Mouse (Mus musculus) ES-E14 (cell line): ENCODE data around the gene Naglu. TPM values are rescaled to one million over a fixed set of nuclear protein-coding genes. Genes with fewer than 3 reads are reported as not detected.

Source experiments
- DNase-seq: peaks from one replicate; pipeline ENCODE4 v3.0.0-alpha.2; 2013; ENCODE audit warnings: low read depth, low spot score
- H3K27ac ChIP-seq: 2 replicates; pipeline ENCODE4 v1.5.1; 2012; ENCODE audit warnings: low read depth, mild to moderate bottlenecking, low read length, moderate library complexity, mixed read lengths; ENCODE audit not compliant: poor library complexity, insufficient read depth, severe bottlenecking
- H3K36me3 ChIP-seq: 2 replicates; pipeline ENCODE4 v1.6.1; 2012; ENCODE audit warnings: mild to moderate bottlenecking, low read length, moderate library complexity, mixed read lengths; ENCODE audit not compliant: control insufficient read depth, poor library complexity, insufficient read depth, severe bottlenecking
- H3K4me1 ChIP-seq, 2 experiments: fragments of 150-350 bp in 1 of 2; sonication (generic) in 1 of 2; 2 replicates each; pipeline ENCODE4 v1.6.1; 2012; ENCODE audit warnings: low read length in 2 of 2, mild to moderate bottlenecking in 1 of 2, mixed read lengths in 1 of 2; ENCODE audit not compliant: control insufficient read depth in 2 of 2, insufficient read depth in 2 of 2, poor library complexity in 1 of 2
- H3K4me3 ChIP-seq, 2 experiments: fragments of 150-350 bp in 1 of 2; sonication (generic) in 1 of 2; 2 replicates each; pipeline ENCODE4 v1.5.1; 2012; ENCODE audit warnings: low read length in 2 of 2, low read depth in 1 of 2, mild to moderate bottlenecking in 1 of 2, mixed read lengths in 1 of 2; ENCODE audit not compliant: insufficient read depth in 1 of 2, poor library complexity in 1 of 2, severe bottlenecking in 1 of 2
- H3K9ac ChIP-seq: 2 replicates; pipeline ENCODE4 v1.6.1; 2012; ENCODE audit warnings: low read depth, mild to moderate bottlenecking, low read length, mixed read lengths; ENCODE audit not compliant: poor library complexity, insufficient read depth, severe bottlenecking
- H3K9me3 ChIP-seq: fragments of 150-350 bp; sonication (generic); 2 replicates; pipeline ENCODE4 v1.6.1; 2012; ENCODE audit warnings: low read depth, mild to moderate bottlenecking, low read length; ENCODE audit not compliant: control insufficient read depth, insufficient read depth
- CHD2 ChIP-seq: IDR thresholded peaks from 2 replicates; pipeline ENCODE4 v1.6.1; 2014; ENCODE audit warnings: mild to moderate bottlenecking, low read depth, low read length, inconsistent platforms
- HCFC1 ChIP-seq: IDR thresholded peaks from 2 replicates; pipeline ENCODE4 v1.6.1; 2012; ENCODE audit warnings: low read length, inconsistent platforms, borderline replicate concordance; ENCODE audit not compliant: insufficient read depth
- MAFK ChIP-seq: IDR thresholded peaks from 2 replicates; pipeline ENCODE4 v1.6.1; 2014; ENCODE audit warnings: mild to moderate bottlenecking, low read depth, low read length, inconsistent platforms; ENCODE audit not compliant: insufficient read depth
- ZC3H11A ChIP-seq: IDR thresholded peaks from 2 replicates; pipeline ENCODE4 v1.6.1; 2012; ENCODE audit warnings: low read depth, mild to moderate bottlenecking, inconsistent platforms, low read length, borderline replicate concordance
- ZNF384 ChIP-seq: IDR thresholded peaks from 2 replicates; pipeline ENCODE4 v1.6.1; 2012; ENCODE audit warnings: low read depth, low read length, inconsistent platforms
- in situ Hi-C, 2 experiments: fragments of 600-800 bp; cut with MboI; formaldehyde crosslinking; loops; one replicate each; pipeline ENCODE4 v1.15.1; 2025; ENCODE audit warnings: low sequenced_read_pairs in 2 of 2, inconsistent platforms in 1 of 2; ENCODE audit not compliant: unreplicated experiment in 2 of 2
- total RNA-seq: library from RNA; depleted of rRNA; stranded (reverse); fragments of 300-350 nt; gene quantifications from 2 replicates; pipeline ENCODE4 v1.2.3, GENCODE M21; 2012

Gene Naglu
- total RNA-seq, 1 experiment: 4.7 TPM

DNA sequence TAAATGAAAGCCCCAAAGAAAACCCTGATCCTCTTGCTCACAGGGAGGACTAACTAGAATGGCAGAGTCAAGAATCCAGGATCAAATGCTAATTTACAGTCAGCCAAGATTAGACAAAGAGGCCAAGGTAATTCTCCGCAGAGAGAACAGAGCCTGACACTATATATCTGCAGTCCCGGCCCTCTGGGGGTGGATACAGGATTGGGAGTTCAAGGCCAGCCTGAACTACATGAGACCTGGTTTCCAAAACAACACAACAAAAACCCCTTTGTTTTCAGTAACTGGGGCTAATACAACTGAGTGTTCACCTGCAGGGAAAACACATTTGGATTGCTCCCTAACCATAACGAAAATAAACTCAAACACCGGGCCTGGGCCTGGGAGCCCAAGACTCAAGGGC, 5.3 kb upstream of the Naglu start:
- H3K9me3 ChIP-seq: no peaks in the 10 kb centered on the region
- no peak for TF ChIP-seq ZNF384
- H3K36me3 ChIP-seq: peaks cover 2% of the 10 kb centered on the region; the same call in 1 of the 2 replicates
- no peak overlapping the region; the same call in 1 of the 2 replicates for H3K27ac ChIP-seq
- no peak for DNase-seq
- in situ Hi-C loops: loop anchor here in 1 of 2 experiments (10.0 kb wide), 1 partner anchor 80 kb away; no protein-coding TSS in a partner anchor
- H3K9ac ChIP-seq: no peak overlapping the region
- peaks cover 2 to 24% of the 10 kb centered on the region in 2 experiments; a peak in 3 of 4 replicates for H3K4me1 ChIP-seq
- no peak overlapping the region for H3K4me3 ChIP-seq

DNA sequence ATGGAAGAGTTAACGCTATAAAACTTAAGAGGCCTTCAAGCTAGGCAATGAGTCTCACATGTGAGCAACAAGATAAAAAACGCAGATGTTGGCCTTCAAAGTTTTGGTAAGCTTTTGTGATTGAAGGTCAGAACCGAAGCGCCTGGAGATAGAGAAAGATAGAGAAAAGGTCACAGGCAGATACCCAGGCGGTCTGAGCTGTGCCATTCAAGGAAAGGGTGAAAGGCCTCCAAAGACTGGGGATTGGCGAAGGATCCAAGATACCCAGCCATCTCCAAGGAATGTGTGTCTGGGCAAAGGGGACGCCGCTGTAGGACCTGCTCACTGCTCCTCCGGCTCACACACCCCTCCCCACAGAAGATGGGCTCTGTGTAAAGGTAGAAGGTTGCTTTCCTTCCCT, 4.8 kb upstream of the Naglu start:
- TF ChIP-seq ZNF384 (no peak), HCFC1 (no peak), CHD2 (no peak), MAFK (no peak), ZC3H11A (no peak)
- no peak overlapping the region for H3K9ac ChIP-seq
- H3K4me1 ChIP-seq: peaks cover 2 to 24% of the 10 kb centered on the region in 2 experiments; a peak in 3 of 4 replicates
- no peak overlapping the region for H3K4me3 ChIP-seq
- in situ Hi-C loops: loop anchor here in 1 of 2 experiments (10.0 kb wide), 1 partner anchor 80 kb away; no protein-coding TSS in a partner anchor
- H3K9me3 ChIP-seq: no peaks in the 10 kb centered on the region
- H3K27ac ChIP-seq: no peak overlapping the region
- no peak for DNase-seq
- peaks cover 2% of the 10 kb centered on the region; the same call in 1 of the 2 replicates for H3K36me3 ChIP-seq

DNA sequence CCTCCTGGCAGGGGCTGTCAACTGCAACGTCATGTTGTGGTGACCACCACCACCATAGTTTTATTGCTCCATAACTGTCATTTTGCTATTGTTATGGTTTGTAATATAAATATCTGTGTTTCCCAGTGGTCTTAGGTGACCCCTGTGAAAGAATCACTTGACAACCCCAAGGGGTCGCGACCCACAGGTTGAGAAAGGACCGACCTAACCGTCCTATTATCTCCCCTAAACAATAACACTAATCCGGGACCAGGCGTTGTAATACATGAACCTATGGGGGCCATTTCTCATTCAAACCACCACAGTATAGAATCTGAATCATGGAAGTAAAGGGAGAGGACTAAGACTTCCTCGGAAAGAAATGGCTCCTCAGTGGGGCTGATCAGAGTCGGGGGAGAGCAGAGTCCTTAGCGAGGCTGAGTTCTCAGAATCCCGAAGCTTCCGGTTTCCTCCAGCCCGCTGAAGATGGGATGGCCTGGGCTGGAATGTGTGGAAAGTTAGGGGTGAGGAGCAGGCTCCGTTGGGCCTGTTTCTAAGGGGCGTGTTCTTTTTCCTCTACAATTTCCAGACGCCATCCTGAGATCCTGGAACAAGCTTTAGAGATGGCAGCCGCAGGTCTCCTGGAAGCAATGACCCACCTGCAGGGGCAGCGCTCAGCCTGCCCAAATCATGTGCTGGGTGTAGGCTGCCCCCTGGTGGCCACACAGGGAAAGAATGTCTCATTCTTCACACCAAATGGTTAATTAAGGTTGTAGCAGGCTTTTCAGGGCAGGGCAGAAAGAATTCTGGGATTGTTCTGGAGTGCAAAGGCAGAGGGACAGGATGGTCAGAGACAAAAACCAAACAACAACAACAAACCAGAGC, 3.0 kb upstream of the Naglu start:
- no peak for TF ChIP-seq MAFK
- TF ChIP-seq HCFC1: no peak
- peak; percentile 97 for TF ChIP-seq CHD2
- 0 out of 2 replicates have a peak, but pooled peaks have one; percentile 28 for TF ChIP-seq ZNF384
- peak; percentile 88 for TF ChIP-seq ZC3H11A
- Histone ChIP-seq H3K27ac (no peak overlapping the region), H3K9ac (peak overlapping the region; percentile 42; the same call in 1 of the 2 replicates), H3K4me1 (peaks cover 5 to 26% of the 10 kb centered on the region in 2 experiments; a peak in 3 of 4 replicates), H3K4me3 (peak overlapping the region; percentile 14 to 45; a peak in 2 of 4 replicates), H3K36me3 (peaks cover 2% of the 10 kb centered on the region; the same call in 1 of the 2 replicates), H3K9me3 (no peaks in the 10 kb centered on the region)
- peak; percentile 83 for DNase-seq
- in situ Hi-C loops: loop anchor here in 1 of 2 experiments (10.0 kb wide), 1 partner anchor 82 kb away; no protein-coding TSS in a partner anchor

DNA sequence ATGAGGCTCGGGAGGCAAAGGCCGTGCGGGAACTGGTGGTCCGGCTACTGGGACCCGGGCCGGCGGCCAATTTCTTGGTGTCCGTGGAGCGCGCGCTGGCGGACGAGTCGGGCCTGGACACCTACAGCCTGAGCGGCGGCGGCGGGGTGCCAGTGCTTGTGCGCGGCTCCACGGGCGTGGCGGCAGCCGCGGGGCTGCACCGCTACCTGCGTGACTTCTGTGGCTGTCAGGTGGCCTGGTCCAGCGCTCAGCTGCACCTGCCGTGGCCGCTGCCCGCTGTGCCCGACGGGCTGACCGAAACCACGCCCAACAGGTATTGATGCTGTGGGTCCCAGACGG, 346 bp downstream of the Naglu start:
- Histone ChIP-seq H3K27ac (no peak overlapping the region), H3K9me3 (no peaks in the 10 kb centered on the region), H3K9ac (peak overlapping the region; percentile 72), H3K4me1 (peaks cover 2 to 7% of the 10 kb centered on the region in 2 experiments; a peak in 1 of 4 replicates), H3K36me3 (no peaks in the 10 kb centered on the region), H3K4me3 (peak overlapping the region; percentile 91 to 94)
- TF ChIP-seq CHD2 (no peak), ZNF384 (no peak), HCFC1 (no peak), MAFK (no peak), ZC3H11A (no peak)
- in situ Hi-C loops: no loop called here
- DNase-seq: no peak
